Mouse (Mus musculus) liver, embryonic 14.5 days (tissue): ENCODE results near the gene Peli2. TPM values are rescaled to one million over a fixed set of nuclear protein-coding genes. Genes with fewer than 3 reads are reported as not detected.

ENCODE experiments used
- ATAC-seq: fragments of 200-750 bp; cut with Nextera tagmentation; 2 replicates; pipeline ENCODE4 v1.8.0; 2017; ENCODE audit warnings: moderate number of reproducible peaks, mild to moderate bottlenecking, moderate library complexity; ENCODE audit not compliant: insufficient read depth
- DNase-seq, 3 experiments: peaks; one replicate each; pipeline ENCODE4 v3.0.0-alpha.2; 2012 to 2013; ENCODE audit warnings: low read depth in 3 of 3, low spot score in 3 of 3
- H3K27ac ChIP-seq: fragments of 300-500 bp; sonication (generic); 2 replicates; pipeline ENCODE4 v1.5.1; 2014; ENCODE audit warnings: moderate library complexity, mild to moderate bottlenecking, control low read depth, inconsistent platforms
- H3K27me3 ChIP-seq: fragments of 300-500 bp; sonication (generic); 2 replicates; pipeline ENCODE4 v1.6.1; 2014; ENCODE audit warnings: mild to moderate bottlenecking, low read length, moderate library complexity; ENCODE audit not compliant: control insufficient read depth, insufficient read depth
- H3K36me3 ChIP-seq: fragments of 300-500 bp; sonication (generic); replicated peaks from 2 replicates; pipeline ENCODE4 v1.6.1; 2014; ENCODE audit warnings: low read depth; ENCODE audit not compliant: control insufficient read depth, insufficient read depth
- H3K4me1 ChIP-seq, 2 experiments: fragments of 200-500 bp in 1 of 2; fragments of 300-500 bp in 1 of 2; sonication (generic) in 1 of 2; replicated peaks; 2 replicates each; pipeline ENCODE4 v1.6.1; 2012 to 2014; ENCODE audit warnings: antibody characterized with exemption in 1 of 2, inconsistent platforms in 1 of 2, low read length in 1 of 2; ENCODE audit not compliant: control insufficient read depth in 2 of 2, insufficient read depth in 2 of 2
- H3K4me2 ChIP-seq: fragments of 300-500 bp; sonication (generic); 2 replicates; pipeline ENCODE4 v1.6.1; 2014; ENCODE audit warnings: low read depth, mild to moderate bottlenecking, control low read depth, moderate library complexity
- H3K4me3 ChIP-seq, 2 experiments: fragments of 200-500 bp in 1 of 2; fragments of 300-500 bp in 1 of 2; sonication (generic) in 1 of 2; 2 replicates each; pipeline ENCODE4 v1.5.1; 2012 to 2014; ENCODE audit warnings: low read depth in 2 of 2, low read length in 2 of 2, mild to moderate bottlenecking in 2 of 2, control low read depth in 1 of 2, inconsistent platforms in 1 of 2, moderate library complexity in 1 of 2; ENCODE audit not compliant: insufficient read depth in 1 of 2
- H3K9ac ChIP-seq: fragments of 300-500 bp; sonication (generic); replicated peaks from 2 replicates; pipeline ENCODE4 v1.6.1; 2014; ENCODE audit warnings: mild to moderate bottlenecking, control low read depth, moderate library complexity
- H3K9me3 ChIP-seq: fragments of 300-500 bp; sonication (generic); 2 replicates; pipeline ENCODE4 v1.6.1; 2016; ENCODE audit warnings: low read length, mixed read lengths; ENCODE audit not compliant: control insufficient read depth
- CTCF ChIP-seq: IDR thresholded peaks from 2 replicates; pipeline ENCODE4 v1.5.1; 2016; ENCODE audit warnings: antibody characterized with exemption, low read depth, control low read depth
- EP300 ChIP-seq: IDR thresholded peaks from 2 replicates; pipeline ENCODE4 v1.6.1; 2016; ENCODE audit warnings: antibody characterized with exemption, low read depth
- WGBS: fragments of 180-500 bp; shearing (Covaris S2); extraction: QIAGEN DNeasy Blood & Tissue Kit; methylation state at CpG from one replicate; pipeline ENCODE4 v1.1.7; 2014; ENCODE audit not compliant: insufficient replicate concordance; 5-methylcytosine and 5-hydroxymethylcytosine counted together
- polyA plus RNA-seq, 2 experiments: library from polyadenylated mRNA; depleted of rRNA in 1 of 2; stranded (reverse) in 1 of 2; unstranded in 1 of 2; fragments of >200 nt; fragmentation: Nextera tagmentation in 1 of 2; extraction: Ambion mirVana in 1 of 2; gene quantifications; 2 replicates each; pipeline versions ENCODE4 v1.2.1 to v1.2.3; 2012 to 2014

Peli2 gene
- polyA plus RNA-seq, 2 experiments = 0.68 to 0.70 TPM

- WGBS = 55% methylated on average over 18 of the region's 18 CpGs
- Histone ChIP-seq H3K4me1 (no peaks in the 10 kb centered on the region), H3K4me2 (no peak overlapping the region), H3K36me3 (no peaks in the 10 kb centered on the region), H3K4me3 (no peak overlapping the region), H3K27me3 (no peaks in the 10 kb centered on the region), H3K9me3 (no peaks in the 10 kb centered on the region), H3K27ac (no peak overlapping the region), H3K9ac (no peak overlapping the region)
- DNase-seq = no peak
- ATAC-seq = no peak
- no peak for TF ChIP-seq CTCF
- no peak for TF ChIP-seq EP300
Observed at GRCm38 (mm10) chr14:48323771-48324459, 203.3 kb downstream of the Peli2 start.

GRCm38 (mm10) chr14:48324460-48324850 is 203.8 kb downstream of the Peli2 start:
- Histone ChIP-seq H3K27ac (no peak overlapping the region), H3K36me3 (no peaks in the 10 kb centered on the region), H3K9me3 (no peaks in the 10 kb centered on the region), H3K27me3 (no peaks in the 10 kb centered on the region), H3K4me2 (no peak overlapping the region), H3K9ac (no peak overlapping the region), H3K4me3 (no peak overlapping the region), H3K4me1 (no peaks in the 10 kb centered on the region)
- no peak for TF ChIP-seq EP300
- no peak for TF ChIP-seq CTCF
- ATAC-seq = no peak
- no peak for DNase-seq
- 78% methylated on average over 4 of the region's 4 CpGs for WGBS

- Histone ChIP-seq H3K9ac (no peak overlapping the region), H3K27ac (no peak overlapping the region), H3K4me3 (no peak overlapping the region), H3K4me2 (no peak overlapping the region), H3K27me3 (no peaks in the 10 kb centered on the region), H3K4me1 (no peaks in the 10 kb centered on the region), H3K9me3 (no peaks in the 10 kb centered on the region), H3K36me3 (no peaks in the 10 kb centered on the region)
- DNase-seq (no peak), ATAC-seq (no peak)
- WGBS = 52% methylated on average over 3 of the region's 3 CpGs
- TF ChIP-seq CTCF (peak; percentile 31; the same call in 1 of the 2 replicates), EP300 (no peak)
Observed at GRCm38 (mm10) chr14:48327746-48328145, 207.1 kb downstream of the Peli2 start.

GRCm38 (mm10) chr14:48329716-48330365 is 209.2 kb downstream of the Peli2 start:
- H3K4me3 ChIP-seq = no peak overlapping the region
- TF ChIP-seq EP300 (no peak), CTCF (no peak)
- H3K9ac ChIP-seq = no peak overlapping the region
- H3K9me3 ChIP-seq = no peaks in the 10 kb centered on the region
- DNase-seq = no peak
- no peaks in the 10 kb centered on the region for H3K4me1 ChIP-seq
- WGBS = 70% methylated on average over 12 of the region's 12 CpGs
- no peaks in the 10 kb centered on the region for H3K36me3 ChIP-seq
- no peak overlapping the region for H3K4me2 ChIP-seq
- no peaks in the 10 kb centered on the region for H3K27me3 ChIP-seq
- ATAC-seq = no peak
- H3K27ac ChIP-seq = no peak overlapping the region
